Mouse (Mus musculus) myocyte (in vitro differentiated cells): ENCODE measurements around the gene Gm20388. TPM values are rescaled to one million over a fixed set of nuclear protein-coding genes. Genes with fewer than 3 reads are reported as not detected.

Source experiments
- H3K27me3 ChIP-seq: one replicate; pipeline ENCODE4 v1.6.1; 2011; ENCODE audit not compliant: control insufficient read depth, insufficient read depth, insufficient read length
- H3K36me3 ChIP-seq: one replicate; pipeline ENCODE4 v1.6.1; 2011; ENCODE audit not compliant: control insufficient read depth, insufficient read depth
- H3K4me2 ChIP-seq: one replicate; pipeline ENCODE4 v1.6.1; 2011; ENCODE audit warnings: low read depth, control low read depth
- H3K4me3 ChIP-seq: one replicate; pipeline ENCODE4 v1.5.1; 2011; ENCODE audit warnings: mild to moderate bottlenecking, control low read depth, moderate library complexity
- H3K79me2 ChIP-seq: one replicate; pipeline ENCODE4 v1.6.1; 2011; ENCODE audit not compliant: control insufficient read depth, insufficient read depth
- H3ac ChIP-seq: one replicate; pipeline ENCODE4 v1.6.1; 2011; ENCODE audit not compliant: control insufficient read depth, insufficient read length
- CEBPB ChIP-seq: IDR thresholded peaks from 2 replicates; pipeline ENCODE4 v1.6.1; 2011; ENCODE audit warnings: mild to moderate bottlenecking, moderate library complexity; ENCODE audit not compliant: poor library complexity, insufficient read depth, severe bottlenecking
- E2F4 ChIP-seq: IDR thresholded peaks from one replicate; pipeline ENCODE4 v1.6.1; 2011; ENCODE audit warnings: mild to moderate bottlenecking, control low read depth, moderate library complexity; ENCODE audit not compliant: insufficient read depth
- MAX ChIP-seq: IDR thresholded peaks from one replicate; pipeline ENCODE4 v1.6.1; 2011; ENCODE audit warnings: low read depth, mild to moderate bottlenecking, control low read depth
- MYOD1 ChIP-seq, 3 experiments: IDR thresholded peaks; one replicate each; pipeline ENCODE4 v1.6.1; 2011; ENCODE audit warnings: control low read depth in 2 of 3, low read depth in 2 of 3, mild to moderate bottlenecking in 2 of 3, moderate library complexity in 1 of 3; ENCODE audit not compliant: insufficient read length in 2 of 3, control insufficient read depth in 1 of 3
- MYOG ChIP-seq, 3 experiments: IDR thresholded peaks; one replicate each; pipeline ENCODE4 v1.6.1; 2011; ENCODE audit warnings: control low read depth in 2 of 3, low read depth in 2 of 3, mild to moderate bottlenecking in 2 of 3; ENCODE audit not compliant: insufficient read length in 2 of 3, control insufficient read depth in 1 of 3, insufficient read depth in 1 of 3
- POLR2A ChIP-seq: IDR thresholded peaks from one replicate; pipeline ENCODE4 v1.6.1; 2011; ENCODE audit warnings: low read depth, mild to moderate bottlenecking, control low read depth, moderate library complexity; ENCODE audit not compliant: insufficient read length
- POLR2AphosphoS2 ChIP-seq: IDR thresholded peaks from one replicate; pipeline ENCODE4 v1.6.1; 2011; ENCODE audit warnings: low read depth, control low read depth; ENCODE audit not compliant: insufficient read length
- REST ChIP-seq: IDR thresholded peaks from one replicate; pipeline ENCODE4 v1.6.1; 2011; ENCODE audit warnings: mild to moderate bottlenecking, control low read depth, moderate library complexity; ENCODE audit not compliant: insufficient read depth, insufficient read length
- SRF ChIP-seq: IDR thresholded peaks from one replicate; pipeline ENCODE4 v1.6.1; 2011; ENCODE audit warnings: low read depth; ENCODE audit not compliant: control insufficient read depth, insufficient read length
- TCF12 ChIP-seq: IDR thresholded peaks from one replicate; pipeline ENCODE4 v1.6.1; 2011; ENCODE audit warnings: mild to moderate bottlenecking, control low read depth; ENCODE audit not compliant: poor library complexity, insufficient read depth, severe bottlenecking
- TCF3 ChIP-seq: IDR thresholded peaks from one replicate; pipeline ENCODE4 v1.6.1; 2011; ENCODE audit warnings: low read depth, control low read depth; ENCODE audit not compliant: insufficient read length
- USF1 ChIP-seq: IDR thresholded peaks from one replicate; pipeline ENCODE4 v1.6.1; 2011; ENCODE audit warnings: low read depth, mild to moderate bottlenecking, control low read depth, moderate library complexity
- polyA plus RNA-seq: library from polyadenylated mRNA; unstranded; fragments of >200 nt; fragmentation: generic; extraction: Trizol; gene quantifications from one replicate; pipeline ENCODE4 v1.2.1, GENCODE M21; 2012; ENCODE audit warnings: missing spikeins

The Gm20388 gene
- polyA plus RNA-seq, 1 experiment: 15.3 TPM

DNA sequence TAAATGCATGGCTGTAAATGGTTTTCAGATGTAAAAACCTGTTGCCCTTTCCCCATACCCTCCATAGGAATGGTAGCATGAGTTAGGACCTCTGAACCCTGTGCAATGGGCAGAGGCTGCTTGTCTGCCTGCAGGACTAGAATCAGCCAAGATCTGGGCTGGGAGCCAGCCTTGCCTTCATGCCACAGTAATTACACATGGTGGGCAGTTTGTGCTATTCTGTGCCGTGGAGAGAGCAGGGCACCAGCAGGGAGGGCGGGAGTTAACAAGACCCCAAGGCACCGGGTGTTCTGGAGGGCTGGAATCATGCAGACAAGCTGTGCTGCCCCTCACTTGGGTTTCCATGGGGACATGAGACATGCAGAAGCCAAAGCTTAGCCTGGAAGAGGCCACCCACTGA lies 2894.7 kb downstream of the Gm20388 start:
- TF ChIP-seq MYOD1 (IDR thresholded peaks at IDR 0.05; ENCODE audit: control insufficient read depth in 1 of 3, insufficient read length in 2 of 3, low read depth in 2 of 3): no peak
- TF ChIP-seq POLR2A: no peak
- no peak for TF ChIP-seq CEBPB
- no peak for TF ChIP-seq SRF
- no peak for TF ChIP-seq TCF12
- no peak for TF ChIP-seq POLR2AphosphoS2
- TF ChIP-seq E2F4: no peak
- TF ChIP-seq REST: no peak
- TF ChIP-seq MYOG (IDR thresholded peaks at IDR 0.05; ENCODE audit: control insufficient read depth in 1 of 3, insufficient read depth in 1 of 3, insufficient read length in 2 of 3, low read depth in 2 of 3): no peak
- TF ChIP-seq TCF3: no peak
- TF ChIP-seq USF1: no peak
- Histone ChIP-seq H3K4me2 (no peak overlapping the region), H3ac (no peak overlapping the region), H3K79me2 (no peaks in the 10 kb centered on the region), H3K36me3 (no peaks in the 10 kb centered on the region), H3K27me3 (peaks cover 48% of the 10 kb centered on the region), H3K4me3 (no peak overlapping the region)

DNA sequence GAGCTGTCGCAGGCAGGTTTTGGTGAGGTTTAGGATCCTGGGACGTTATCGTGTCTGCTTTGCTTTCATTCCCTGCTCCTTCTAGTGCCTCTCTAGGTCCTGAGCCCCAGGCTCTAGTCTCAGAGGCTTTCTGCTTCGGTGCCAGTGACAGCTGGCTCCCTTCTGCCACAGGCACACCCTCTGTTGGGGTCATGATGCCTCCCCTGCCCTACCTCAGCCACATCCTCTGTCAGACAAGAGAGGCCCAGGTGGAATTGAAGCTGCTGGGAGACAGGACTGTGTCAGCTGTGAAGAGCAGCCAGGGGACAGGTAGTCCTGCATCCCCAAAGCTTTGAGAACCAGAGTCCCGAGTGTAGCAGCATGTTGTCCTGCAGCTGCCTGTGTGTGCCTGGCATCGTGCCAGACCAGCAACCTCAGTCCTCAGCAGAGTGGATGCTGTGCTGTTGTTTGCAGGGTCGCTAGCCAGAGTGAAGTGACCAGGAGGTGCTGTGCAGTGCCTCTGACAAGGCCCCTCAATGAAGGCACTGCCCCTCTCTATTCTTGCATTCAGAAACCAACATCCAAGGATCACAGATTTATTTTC lies 2896.4 kb downstream of the Gm20388 start:
- Histone ChIP-seq H3K79me2 (no peaks in the 10 kb centered on the region), H3K36me3 (no peaks in the 10 kb centered on the region), H3K4me3 (no peak overlapping the region), H3ac (no peak overlapping the region), H3K27me3 (peaks cover 63% of the 10 kb centered on the region), H3K4me2 (no peak overlapping the region)
- TF ChIP-seq MYOG (IDR thresholded peaks at IDR 0.05; ENCODE audit: control insufficient read depth in 1 of 3, insufficient read depth in 1 of 3, insufficient read length in 2 of 3, low read depth in 2 of 3) (peak in 1 of 3 experiments; percentile 9), MYOD1 (IDR thresholded peaks at IDR 0.05; ENCODE audit: control insufficient read depth in 1 of 3, insufficient read length in 2 of 3, low read depth in 2 of 3) (peak in 1 of 3 experiments; percentile 2), REST (no peak), POLR2AphosphoS2 (no peak), CEBPB (no peak), TCF3 (no peak), USF1 (no peak), POLR2A (no peak), SRF (no peak)

DNA sequence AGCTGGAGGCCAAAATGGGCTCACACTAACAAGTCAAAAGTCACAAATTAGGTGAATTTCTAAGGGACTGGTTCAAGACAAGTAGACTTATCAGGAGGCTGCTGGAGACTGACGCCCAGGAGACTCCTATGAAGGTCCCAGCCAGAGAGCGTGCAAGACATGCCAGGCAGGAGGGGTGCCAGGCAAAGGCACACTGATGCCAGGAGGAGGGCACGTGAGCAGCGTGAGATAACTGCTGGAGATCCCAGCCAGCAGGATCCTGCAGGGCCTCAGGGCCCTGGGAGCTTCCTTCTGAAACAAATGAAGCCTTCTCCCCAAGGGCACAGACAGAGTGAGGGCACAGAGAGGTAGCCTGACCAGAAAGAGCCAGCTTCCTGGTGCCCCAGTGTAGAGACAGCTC lies 2897.3 kb downstream of the Gm20388 start:
- Histone ChIP-seq H3K79me2 (no peaks in the 10 kb centered on the region), H3K27me3 (peaks cover 57% of the 10 kb centered on the region), H3ac (no peak overlapping the region), H3K36me3 (no peaks in the 10 kb centered on the region), H3K4me2 (no peak overlapping the region), H3K4me3 (no peak overlapping the region)
- no peak for TF ChIP-seq E2F4

DNA sequence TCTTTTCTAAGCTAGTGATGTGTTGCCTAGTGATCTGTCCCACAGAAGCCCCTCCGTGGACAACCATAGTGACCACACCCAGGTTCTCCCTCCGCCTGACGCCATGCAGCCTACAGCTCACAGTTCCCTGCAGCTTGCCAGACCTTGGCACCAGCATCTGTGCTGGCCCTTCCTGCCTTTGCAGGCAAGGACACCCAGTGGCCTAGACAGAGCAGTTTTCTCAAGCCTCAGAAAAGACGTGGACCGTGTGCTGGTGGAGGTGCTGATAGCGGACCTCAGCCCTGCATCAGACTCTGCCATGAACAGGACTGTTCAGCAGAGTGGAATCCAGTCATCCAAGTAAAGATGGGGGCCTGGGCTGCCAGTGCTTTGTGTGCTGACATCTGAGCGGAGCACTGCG lies 2899.7 kb downstream of the Gm20388 start:
- no peak overlapping the region for H3K4me3 ChIP-seq
- no peak overlapping the region for H3K4me2 ChIP-seq
- H3ac ChIP-seq: no peak overlapping the region
- H3K36me3 ChIP-seq: no peaks in the 10 kb centered on the region
- TF ChIP-seq SRF (no peak), CEBPB (no peak), MAX (no peak), E2F4 (no peak), TCF12 (no peak), POLR2AphosphoS2 (no peak), POLR2A (no peak), USF1 (no peak), MYOG (IDR thresholded peaks at IDR 0.05; ENCODE audit: control insufficient read depth in 1 of 3, insufficient read depth in 1 of 3, insufficient read length in 2 of 3, low read depth in 2 of 3) (no peak), TCF3 (no peak), MYOD1 (IDR thresholded peaks at IDR 0.05; ENCODE audit: control insufficient read depth in 1 of 3, insufficient read length in 2 of 3, low read depth in 2 of 3) (no peak)
- peaks cover 53% of the 10 kb centered on the region for H3K27me3 ChIP-seq
- no peaks in the 10 kb centered on the region for H3K79me2 ChIP-seq

DNA sequence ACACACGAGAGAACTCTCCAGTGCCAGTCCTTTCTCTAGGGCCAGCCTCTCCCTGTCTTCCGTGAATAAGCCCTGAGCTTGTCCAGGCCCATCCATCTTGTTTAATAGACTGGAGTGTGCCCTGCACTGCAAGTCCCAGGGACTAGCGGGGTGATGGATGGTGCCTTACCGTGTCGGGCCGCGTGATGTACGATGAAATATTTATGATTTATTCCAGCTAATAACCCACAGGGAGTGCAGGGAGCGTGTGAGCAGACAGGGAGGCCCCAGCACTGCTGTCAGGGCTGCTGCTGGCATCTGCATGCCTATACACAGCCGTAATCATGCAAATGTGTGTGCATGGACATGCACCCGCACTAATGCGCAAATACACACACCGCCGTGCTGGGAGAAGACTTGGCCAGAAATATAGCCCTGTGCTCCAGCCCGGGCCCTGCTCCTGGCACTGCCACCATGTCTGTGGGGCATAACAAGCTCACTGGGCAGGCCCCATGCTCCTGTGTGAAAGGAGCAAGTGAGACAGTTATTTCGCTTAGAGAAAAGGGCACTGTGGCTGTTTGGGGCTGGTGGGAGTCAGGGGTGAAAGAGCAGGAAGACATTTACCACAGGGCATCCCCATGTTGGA lies 2901.3 kb downstream of the Gm20388 start:
- TF ChIP-seq TCF12 (no peak), MYOG (IDR thresholded peaks at IDR 0.05; ENCODE audit: control insufficient read depth in 1 of 3, insufficient read depth in 1 of 3, insufficient read length in 2 of 3, low read depth in 2 of 3) (no peak)
- H3K4me2 ChIP-seq: no peak overlapping the region
- H3ac ChIP-seq: no peak overlapping the region
- H3K36me3 ChIP-seq: no peaks in the 10 kb centered on the region
- peaks cover 54% of the 10 kb centered on the region for H3K27me3 ChIP-seq
- H3K4me3 ChIP-seq: no peak overlapping the region
- H3K79me2 ChIP-seq: no peaks in the 10 kb centered on the region
